Mouse (Mus musculus) lung, postnatal 10 days (tissue): ENCODE data around the gene Ctsa.
"Not testable (repeated sequence)": the region's sequence is repeated elsewhere in the genome, so short reads cannot be mapped to it uniquely, and the experiment has no call there.

ENCODE experiments used
- DNase-seq: peaks from one replicate; pipeline ENCODE4 v3.0.0; 2021

Gene Ctsa

DNA sequence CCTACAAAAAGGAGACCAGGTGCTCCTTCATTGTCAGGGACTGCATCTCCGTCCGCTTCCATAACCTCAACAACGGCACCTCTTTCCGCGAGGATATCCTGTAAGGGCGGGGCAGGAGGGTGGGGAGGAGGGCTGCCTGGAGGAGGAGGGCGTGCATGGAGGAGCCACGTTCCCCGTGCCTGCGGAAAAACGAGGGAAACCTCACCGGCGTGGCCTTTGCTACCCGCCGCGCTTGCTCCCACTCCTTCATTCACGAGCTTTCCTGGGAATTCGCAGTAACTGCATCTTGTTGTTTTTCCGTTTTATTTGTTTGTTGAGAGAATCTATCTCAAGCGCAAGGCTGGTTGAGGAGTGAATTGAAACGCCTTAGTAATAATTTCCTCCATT, 27.3 kb upstream of the Ctsa start:
- DNase-seq = no peak

DNA sequence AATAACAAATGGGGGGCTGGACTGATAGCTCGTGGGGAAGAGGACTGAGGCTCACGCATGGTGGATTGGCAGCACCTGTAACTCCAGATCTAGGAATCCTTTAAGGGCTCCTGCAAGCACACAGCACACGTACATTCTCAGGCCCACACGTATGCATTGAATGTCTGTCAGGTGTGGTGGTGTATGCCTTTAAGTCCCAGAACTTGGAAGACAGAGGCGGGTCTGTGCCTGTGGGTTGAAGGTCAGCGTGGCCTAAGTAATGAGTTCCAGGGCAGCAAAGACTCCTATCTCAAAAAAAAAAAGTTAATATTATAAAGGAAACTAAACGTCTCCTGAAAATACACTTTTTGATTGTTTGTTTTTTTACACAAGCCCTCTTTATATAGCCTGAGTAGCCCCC, 26.1 kb upstream of the Ctsa start:
- no peak for DNase-seq

DNA sequence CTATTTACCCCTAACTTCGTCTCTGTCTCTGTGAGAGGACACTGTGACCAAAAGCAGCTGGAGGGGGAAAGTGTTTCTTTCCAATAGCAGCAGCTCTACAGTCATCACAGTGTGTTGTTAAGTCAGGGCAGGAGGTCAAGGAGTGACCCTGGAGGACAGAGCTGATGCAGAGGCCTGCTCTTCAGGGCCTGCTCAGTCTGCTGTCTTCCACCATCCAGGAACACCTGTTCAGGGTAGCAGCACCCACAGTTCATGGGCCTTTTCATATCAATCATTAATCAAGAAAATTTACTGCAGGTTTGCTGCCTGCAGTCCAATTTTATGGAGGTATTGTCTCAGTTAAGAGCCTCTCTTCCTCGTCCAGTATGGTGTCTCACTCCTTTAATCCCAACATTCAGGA, 19.1 kb upstream of the Ctsa start:
- no peak for DNase-seq

DNA sequence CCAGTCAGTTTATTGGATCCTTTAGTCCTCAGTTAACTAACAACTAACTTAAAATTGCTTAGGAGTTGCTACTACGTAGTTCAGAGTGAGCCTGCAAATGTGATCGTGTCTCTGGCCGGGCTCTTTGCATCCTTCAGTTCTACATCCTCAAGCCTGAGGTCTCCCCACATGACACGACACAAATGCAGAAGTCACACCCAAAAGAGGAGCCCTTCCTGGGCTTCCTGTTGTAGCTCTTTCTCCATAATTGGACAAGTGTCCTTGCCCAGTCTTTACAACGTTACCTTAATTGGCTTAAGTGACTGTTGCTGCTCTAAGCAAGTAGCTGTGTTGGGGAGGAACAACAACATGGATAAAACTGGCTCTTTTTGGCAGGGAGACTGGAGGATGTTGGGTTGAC, 17.3 kb upstream of the Ctsa start:
- no peak for DNase-seq

DNA sequence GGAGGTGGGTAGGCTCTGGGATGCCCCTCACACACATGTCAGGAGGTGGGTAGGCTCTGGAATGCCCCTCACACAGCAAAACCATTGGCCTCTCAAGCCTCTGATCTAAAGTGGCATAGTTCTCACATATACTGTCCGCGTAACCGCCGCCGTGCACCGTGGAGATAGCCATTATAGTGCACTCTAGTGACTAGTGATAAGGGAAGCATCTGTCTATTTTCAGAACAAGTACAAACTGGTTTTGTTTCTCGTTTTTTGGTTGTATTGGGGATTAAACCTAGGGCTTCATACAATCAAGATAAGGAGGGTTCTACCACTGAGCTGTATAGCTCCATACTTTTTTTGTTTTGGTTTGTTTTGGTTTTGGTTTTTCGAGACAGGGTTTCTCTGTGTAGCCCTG, 16.9 kb upstream of the Ctsa start:
- DNase-seq = no peak

DNA sequence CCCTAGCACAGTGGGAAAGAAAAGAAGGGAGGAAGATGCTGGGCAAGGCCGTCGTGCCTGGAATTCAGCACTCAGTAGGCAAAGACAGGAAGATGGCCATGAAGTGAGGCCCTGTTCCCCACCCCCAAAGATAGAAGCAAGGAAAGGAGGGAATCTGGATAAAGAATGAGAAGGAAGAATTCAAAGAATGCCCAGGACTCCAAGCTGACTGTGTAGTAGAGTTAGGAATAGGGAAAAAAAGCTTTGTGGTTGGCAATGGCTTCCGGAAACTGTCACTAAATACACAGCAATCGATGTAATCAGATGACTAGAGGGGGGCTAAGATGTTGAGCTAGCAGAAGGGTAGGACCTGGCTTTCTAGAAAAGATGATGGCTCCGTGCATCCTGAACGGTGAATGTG, 15.5 kb upstream of the Ctsa start:
- no peak for DNase-seq

DNA sequence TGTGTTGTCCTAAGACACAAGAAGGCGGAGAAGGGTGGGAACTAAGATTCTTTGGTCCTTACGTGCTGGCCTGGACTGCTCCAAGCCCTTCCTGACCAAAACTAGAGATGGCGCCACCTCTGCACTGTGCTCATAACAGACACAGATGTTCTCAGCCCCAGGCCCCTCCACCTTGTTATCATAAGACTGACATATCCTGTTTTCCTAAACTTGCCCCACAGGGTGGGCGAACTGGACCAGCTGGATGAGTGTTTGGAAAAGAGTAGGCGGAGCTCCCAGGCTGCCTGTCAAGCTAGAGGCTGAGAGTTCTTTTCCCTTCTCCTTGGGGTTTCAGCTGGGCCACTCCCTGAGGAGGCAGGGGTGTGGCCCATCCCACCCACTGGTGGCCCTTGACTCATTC, 15.0 kb upstream of the Ctsa start:
- DNase-seq = peak; percentile 58

DNA sequence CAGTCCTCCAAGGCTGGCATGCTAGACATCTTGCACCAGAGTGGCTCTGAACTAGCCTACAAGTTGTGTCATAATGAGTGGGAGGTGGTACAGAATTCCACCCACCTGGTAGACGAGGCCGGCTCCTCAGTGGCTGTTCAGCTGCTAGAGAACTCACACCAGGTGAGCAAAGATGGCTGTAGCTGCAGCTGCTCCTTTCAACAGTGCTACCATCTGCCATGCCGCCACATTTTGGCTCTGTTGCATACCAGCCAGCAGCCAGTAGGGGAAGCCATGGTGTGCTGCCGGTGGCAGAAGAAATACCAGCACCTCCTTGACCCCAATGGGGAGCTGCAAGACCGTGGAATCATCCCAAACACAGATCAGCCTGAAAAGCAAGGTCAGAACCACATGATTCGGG, 11.6 kb upstream of the Ctsa start:
- DNase-seq = no peak

DNA sequence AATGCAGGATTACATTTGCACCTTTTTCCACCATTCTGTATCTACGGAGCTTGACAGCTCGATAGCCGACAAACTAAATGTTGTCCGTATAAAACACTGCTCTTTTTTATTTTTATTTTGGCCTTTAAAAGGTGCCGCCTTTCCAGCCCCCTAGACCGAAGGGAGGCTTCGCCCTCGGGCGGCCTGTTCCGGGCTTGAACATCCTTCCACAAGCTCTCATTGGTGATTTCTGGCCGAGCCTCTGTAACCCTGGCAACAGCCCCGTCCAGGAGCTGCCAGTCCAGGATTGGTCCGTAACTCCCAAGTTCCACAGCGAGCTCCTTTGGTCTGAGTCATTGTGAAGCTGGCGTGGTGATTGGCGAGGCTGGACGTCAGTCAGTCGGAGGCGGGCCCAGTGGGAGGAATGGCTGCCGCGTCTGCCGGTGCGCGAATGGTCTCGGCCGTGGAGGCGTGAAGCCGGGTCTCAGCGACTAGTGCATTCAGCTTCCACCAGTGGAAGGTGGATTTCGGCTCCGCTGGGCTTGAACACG, 10.0 kb upstream of the Ctsa start, which contains the start of gene Zswim1:
Gene Zswim1 (plus strand): TSS at position 51 of the 530 bp plus-strand sequence.
- DNase-seq = peak; percentile 100

DNA sequence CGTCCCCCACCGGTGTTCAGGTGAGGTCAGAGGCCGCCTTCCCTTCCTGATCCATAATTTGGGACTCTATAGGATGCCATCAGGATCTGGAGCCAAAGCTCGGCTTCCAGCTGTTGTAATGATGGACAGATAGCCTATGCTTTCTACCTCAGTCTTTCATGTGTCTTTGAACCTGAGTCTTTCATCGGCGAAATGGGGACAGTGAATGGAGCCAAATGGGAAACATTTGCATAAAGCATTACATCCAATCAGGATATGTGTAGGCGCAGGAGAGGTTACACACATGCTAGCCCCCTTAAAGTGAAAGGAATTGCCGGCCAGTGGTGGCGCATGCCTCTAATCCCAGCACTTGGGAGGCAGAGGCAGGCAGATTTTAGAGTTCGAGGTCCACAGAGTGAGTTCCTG, 9.5 kb upstream of the Ctsa start:
- no peak for DNase-seq

DNA sequence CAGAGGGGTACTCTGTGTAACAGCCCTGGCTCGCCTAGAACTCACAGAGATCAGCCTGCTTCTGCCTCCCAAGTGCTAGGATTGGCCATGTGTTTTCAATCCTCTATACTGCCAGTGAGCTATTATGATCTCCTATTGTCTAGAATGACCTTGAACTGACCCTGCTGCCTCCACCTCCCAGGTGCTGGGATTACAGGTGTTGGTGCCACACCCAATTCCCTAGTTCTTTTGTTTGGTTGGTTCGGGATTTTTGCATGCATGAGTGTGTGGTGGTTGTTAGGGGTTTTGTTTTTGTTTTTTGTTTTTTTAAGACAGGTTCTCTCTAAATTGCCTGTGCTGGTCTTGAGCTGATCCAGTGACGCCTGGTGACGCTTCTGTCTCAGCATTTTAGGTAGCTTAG, 8.7 kb upstream of the Ctsa start:
- DNase-seq = no peak

DNA sequence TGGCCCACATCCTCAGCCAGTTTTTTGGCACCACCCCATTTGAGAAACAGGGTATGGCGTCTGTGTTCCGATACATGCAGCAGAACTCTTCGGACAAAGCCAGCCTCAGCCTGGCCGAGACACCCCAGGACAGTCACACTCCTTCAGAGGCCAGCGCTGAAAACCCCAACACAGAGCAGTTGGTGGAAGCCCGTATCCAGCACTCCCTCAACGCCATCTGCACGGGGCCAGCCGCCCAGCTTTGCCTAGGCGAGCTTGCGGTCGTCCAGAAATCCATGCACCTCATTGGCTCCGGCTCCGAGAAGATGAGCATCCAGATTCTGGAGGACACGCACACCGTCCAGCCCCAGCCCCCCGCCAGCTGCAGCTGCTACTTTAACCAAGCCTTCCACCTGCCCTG, 7.2 kb upstream of the Ctsa start:
- no peak for DNase-seq

DNA sequence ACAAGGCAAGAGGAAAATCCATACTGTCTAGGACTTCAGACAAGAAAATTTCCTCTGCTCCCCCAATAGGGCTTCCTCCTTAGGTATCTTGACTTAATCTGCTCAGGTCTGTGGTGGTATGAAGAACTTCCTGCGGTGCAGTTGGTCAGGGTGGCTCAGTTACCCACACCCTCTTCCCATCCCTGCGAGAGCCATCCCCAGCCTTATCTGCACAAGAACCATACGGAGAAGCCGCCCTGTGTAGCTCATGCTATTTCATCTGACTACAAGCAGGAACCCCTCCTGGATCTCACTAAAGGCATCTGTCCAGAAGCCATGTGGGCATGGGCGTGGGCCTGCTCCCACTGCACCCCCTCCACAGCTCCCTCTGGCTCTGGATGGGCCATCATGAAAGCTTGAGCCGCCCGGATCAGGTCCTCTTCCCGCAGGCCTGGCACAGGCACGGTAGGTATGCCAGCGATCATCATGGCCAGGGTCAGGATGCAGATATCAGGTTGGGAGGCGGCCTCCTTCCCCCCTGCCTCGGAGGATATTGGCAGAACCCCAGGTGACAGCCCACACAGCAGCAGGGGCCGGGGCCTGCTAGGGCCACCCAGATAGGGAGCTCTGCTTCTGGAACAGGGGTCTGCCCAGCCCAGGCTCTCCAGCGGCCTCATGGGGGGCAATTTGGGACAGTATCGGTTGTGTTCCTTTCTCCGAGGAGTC, 5.4 kb upstream of the Ctsa start:
- DNase-seq = no peak

DNA sequence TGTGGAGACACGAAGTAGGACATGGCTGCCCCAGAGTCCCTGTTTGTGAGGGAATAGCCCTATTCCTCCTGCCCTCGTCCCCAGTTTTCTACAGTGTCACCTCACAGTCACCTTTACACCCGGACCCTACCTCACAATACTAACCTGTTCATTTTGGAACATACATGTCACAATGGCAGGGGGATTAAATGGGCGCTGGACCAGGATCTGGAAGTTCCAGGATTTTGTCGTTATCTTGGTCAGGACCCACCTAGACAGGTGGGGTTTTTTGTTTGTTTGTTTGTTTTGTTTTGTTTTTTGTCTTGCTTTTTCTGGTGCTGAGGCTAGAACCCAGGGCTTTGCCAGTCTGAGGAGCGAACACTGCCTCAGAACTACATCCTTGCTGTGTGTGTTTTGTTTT, 4.2 kb upstream of the Ctsa start, which contains the start of gene Spata25:
Gene Spata25 (minus strand): TSS at position 101 of the 400 bp plus-strand sequence.
- no peak for DNase-seq

DNA sequence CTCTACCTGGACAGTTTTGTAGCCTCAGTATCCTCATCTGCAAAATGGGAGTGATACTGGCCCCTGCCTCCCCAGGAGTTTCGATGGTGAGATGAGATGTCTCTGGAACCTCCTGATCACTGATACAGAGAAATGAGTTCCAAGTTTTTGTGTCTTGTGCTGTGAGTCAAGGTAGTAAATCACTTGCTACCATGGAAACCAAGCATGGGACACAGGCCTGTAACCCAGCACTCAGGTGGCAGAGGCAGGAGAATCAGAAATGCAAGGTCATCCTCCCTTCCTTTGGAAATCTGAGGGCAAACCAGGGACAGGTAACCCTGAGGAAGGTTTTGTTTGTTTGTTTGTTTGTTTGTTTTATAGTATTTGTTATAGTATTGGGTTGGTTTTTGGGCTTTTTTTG, 3.6 kb upstream of the Ctsa start:
- DNase-seq = no peak

DNA sequence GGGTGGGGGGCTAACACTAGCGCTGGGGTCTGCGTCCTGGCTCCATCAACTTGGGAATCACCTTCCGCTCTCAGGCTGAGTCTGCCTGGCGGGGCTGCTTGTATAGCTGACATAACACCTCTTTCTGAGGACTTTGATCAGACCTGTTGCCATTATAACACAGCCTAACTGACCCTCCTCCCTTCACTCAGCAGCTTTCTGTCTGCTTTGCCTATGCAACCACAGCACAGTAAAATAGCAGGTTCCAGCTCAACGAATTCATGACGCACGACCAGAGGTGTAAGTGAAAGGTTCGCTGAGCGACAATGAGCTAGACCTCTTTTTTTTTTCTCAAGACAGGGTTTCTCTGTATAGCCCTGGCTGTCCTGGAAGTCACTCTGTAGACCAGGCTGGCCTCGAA, 1.6 kb upstream of the Ctsa start:
- no peak for DNase-seq

DNA sequence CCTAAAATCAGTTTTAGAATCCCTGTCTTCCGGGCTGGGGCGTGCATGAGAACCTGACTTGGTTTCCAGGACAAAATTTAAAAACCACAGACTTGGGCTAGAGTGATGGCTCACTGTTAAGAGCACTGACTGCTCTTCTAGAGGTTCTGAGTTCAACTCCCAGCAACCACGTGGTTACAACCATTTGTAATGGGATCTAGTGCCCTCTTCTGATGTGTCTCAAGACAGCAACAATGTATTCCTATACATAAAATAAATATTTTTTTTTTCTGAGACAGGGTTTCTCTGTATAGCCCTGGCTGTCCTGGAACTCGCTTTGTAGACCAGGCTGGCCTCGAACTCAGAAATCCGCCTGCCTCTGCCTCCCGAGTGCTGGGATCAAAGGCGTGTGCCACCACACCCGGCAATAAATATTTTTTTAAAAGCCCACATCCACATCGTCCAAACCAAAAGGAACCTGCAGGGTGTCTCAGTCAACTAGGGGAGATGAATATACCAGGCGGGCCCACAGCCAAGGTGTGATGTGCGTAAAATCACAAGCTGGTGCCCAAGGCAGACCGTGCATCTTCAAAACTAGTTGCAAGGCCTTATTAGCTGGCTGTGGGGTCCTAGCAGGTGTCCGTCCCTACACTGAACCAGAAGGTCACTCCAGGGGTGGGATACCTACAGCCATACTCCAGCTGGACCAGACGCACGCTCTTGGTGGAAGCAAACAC, 483 bp upstream of the Ctsa start:
- DNase-seq = no peak

DNA sequence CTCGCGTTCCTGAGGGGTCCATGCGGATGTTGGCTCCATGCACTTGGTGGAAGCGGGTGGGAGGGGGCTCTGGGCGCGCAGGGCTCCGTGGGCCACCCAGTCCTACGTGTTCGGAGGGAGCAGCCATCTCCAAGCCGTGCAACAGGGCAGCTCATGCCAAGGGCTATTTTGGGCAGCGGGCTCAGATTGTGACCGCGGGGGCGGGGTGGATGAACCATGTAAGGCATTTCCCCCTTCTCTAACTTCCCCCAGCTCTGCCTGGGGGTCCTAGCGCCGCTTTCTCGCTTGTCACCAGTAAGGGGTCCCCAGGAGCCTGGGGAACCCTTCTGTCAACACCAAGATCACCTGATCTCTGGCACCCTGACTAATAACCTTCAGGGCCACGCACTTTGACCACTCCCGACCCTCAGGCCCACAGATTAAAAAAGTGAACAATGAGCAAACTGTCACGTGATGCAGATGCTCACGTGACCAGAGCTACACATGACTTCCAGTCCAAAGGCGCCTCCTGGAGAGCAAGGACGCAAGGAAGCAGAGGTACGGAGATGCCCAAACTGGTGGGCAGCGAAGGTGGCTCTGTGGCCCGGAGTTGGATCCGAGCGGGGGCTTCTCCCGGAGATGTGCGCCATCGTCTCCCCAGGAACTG, 764 bp downstream of the Ctsa start, which contains the start of gene Neurl2:
Gene Neurl2 (minus strand): TSS at position 143 of the 646 bp plus-strand sequence.
- DNase-seq = peak; percentile 94

DNA sequence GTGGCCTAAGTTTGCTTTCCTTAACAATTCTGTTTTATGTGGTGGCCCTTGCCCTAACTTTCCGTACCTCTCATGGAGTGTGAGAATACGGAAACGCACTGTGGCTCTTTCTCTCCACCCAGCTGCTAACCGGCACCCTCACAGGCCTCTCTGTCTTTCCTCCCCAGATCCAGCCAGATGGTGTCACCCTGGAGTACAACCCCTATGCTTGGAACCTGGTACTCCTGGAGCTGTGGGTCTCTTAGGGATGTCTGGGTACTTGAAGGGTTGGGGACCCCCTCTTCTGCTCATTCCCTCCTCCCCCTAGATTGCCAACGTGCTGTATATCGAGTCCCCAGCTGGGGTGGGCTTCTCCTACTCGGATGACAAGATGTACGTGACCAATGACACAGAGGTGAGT, 1.9 kb downstream of the Ctsa start:
- peak; percentile 47 for DNase-seq

DNA sequence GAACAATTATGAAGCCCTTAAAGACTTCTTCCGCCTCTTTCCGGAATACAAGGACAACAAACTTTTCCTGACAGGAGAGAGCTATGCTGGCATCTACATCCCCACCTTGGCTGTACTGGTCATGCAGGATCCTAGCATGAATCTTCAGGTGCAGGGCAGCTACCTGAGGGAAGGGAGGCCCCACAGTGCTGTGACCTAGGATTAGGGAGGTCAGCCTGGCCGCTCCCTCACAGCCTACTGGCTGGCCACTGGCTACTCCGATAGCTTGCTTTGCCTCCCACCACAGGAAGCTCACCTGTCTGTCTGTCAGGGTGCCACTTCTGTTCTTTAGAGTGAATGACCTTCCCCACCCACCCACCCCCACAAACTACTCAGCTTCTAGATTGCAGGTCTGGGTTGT, 2.5 kb downstream of the Ctsa start:
- DNase-seq = no peak

DNA sequence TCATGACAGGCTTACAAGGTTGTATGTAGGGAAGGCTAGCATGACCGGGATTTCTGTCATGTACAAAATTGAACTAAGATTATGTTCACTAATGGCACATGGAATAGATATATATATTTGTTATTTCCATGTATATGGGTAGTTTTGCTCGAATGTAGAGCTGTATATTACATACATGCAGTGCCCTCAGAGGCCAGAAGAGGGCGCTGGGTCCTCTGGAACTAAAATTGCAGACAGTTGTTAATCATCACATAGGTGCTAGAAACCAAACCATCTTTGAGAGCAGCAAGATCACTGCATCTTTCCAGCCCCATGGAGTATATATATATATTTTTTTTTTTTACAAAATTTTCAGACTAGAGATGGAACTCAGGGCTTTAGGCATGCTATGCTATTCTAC, 13.1 kb downstream of the Ctsa start:
- DNase-seq = no peak

DNA sequence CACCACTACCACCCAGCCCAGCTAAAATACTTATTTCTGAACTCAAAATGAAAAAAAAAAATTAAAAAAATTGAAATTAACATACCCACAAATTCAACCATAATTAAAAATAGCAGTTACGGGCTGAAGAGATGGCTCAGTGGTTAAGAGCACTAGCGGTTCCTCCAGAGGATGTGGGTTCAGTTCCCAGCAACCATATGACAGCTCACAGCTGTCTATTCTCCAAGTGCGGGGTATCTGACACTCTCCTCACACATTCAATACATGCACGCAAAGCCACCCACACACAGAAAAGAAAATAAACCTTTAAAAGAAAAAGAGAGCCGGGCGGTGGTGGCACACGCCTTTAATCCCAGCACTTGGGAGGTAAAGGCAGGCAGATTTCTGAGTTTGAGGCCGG, 17.4 kb downstream of the Ctsa start:
- DNase-seq = no peak

DNA sequence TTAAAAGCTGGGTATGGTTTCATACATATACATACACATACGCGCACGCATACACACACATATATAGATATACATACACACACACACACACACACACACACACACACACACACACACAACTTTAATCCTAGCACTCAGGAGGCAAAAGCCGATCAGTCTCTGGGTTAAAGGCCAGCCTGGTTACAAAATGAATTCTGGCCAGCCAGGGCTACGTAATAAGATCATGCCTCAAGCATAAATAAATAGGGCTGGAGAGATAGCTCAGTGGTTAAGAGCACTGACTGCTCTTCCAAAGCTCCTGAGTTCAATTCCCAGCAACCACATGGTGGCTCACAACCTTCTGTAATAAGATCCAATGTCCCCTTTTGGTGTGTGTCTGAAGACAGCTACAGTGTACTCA, 22.9 kb downstream of the Ctsa start:
- not testable (repeated sequence) for DNase-seq
